Mouse (Mus musculus): ENCODE measurements at regions not wholly inside any gene's neighbourhood (a gene's known extent, or its start where the extent isn't known, plus 50 kb on each side); places are given as distances from the start of the nearest gene placed in this dataset.

DNA sequence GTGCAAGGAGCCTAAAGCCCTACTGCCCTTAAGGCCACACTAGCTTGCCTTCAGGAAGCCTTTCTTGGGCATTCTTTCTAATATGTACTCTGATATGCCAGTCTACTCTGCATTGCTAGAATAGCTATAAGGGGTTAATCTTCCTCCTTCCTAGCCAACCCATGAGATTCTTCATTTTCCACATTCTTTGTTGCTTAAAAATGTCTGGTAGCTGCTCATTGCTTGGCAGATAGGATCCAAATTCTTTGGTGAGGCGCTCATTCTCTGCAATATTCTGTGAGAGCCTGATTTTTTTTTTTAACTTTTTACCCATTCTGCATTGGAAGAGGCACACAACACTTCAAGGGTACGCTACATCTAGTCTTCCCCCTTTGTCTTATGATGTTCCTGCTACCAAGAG is 127.7 kb upstream of the Rnd3 start:
- TF ChIP-seq CTCF (IDR thresholded peaks at IDR 0.05; ENCODE audit: low read depth, low read length) (no peak), POLR2A (IDR thresholded peaks at IDR 0.05; ENCODE audit: extremely low read depth, insufficient read depth, low read length) (no peak)
- WGBS: 82% methylated on average over 2 of the region's 2 CpGs
- no peaks in the 10 kb centered on the region for H3K27me3 ChIP-seq (ENCODE audit: control insufficient read depth, insufficient read depth, low read length)

DNA sequence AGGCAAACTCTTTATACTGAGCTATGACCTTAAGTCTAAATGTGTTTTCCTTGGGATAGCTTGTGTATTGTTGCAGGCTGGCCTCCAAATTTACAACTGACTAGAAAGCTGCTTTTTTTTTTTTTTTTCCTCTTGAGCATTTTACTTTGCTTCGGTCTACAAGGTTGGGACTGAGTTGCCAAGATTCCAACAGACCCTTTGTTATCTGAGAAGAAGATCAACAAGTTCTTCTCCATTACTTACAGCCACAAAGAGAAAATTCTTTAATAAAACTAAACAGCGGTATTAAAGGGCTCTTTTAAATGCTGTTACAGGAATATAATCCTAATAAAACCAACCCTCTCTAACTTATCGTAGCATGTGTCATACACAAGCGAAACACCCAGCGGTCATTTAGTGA is 124.4 kb upstream of the Rnd3 start:
- Histone ChIP-seq H3K27ac (replicated peaks; ENCODE audit: insufficient read depth, low read depth, low read length) (no peak overlapping the region), H3K4me1 (ENCODE audit: control insufficient read depth, insufficient read depth, low read length) (no peaks in the 10 kb centered on the region), H3K27me3 (ENCODE audit: control insufficient read depth, insufficient read depth, low read length) (no peaks in the 10 kb centered on the region), H3K9ac (ENCODE audit: low read depth, low read length) (no peak overlapping the region), H3K36me3 (ENCODE audit: control insufficient read depth, insufficient read depth, low read length) (no peaks in the 10 kb centered on the region), H3K4me3 (ENCODE audit: insufficient read depth, low read depth, low read length) (no peak overlapping the region), H3K79me2 (ENCODE audit: control insufficient read depth, insufficient read depth, low read length) (no peaks in the 10 kb centered on the region)
- TF ChIP-seq POLR2A (IDR thresholded peaks at IDR 0.05; ENCODE audit: extremely low read depth, insufficient read depth, low read length) (no peak), CTCF (IDR thresholded peaks at IDR 0.05; ENCODE audit: low read depth, low read length) (no peak)
- 82% methylated on average over 5 of the region's 5 CpGs for WGBS
- DNase-seq (ENCODE audit: extremely low read depth, low read depth, low spot score): no peak

More for the DNA sequence above, 127.7 kb upstream of the Rnd3 start:
- no peak for DNase-seq (ENCODE audit: extremely low read depth, low read depth, low spot score)
- no peaks in the 10 kb centered on the region for H3K36me3 ChIP-seq (ENCODE audit: control insufficient read depth, insufficient read depth, low read length)
- no peak overlapping the region for H3K4me3 ChIP-seq (ENCODE audit: insufficient read depth, low read depth, low read length)
- no peaks in the 10 kb centered on the region for H3K79me2 ChIP-seq (ENCODE audit: control insufficient read depth, insufficient read depth, low read length)
- no peaks in the 10 kb centered on the region for H3K4me1 ChIP-seq (ENCODE audit: control insufficient read depth, insufficient read depth, low read length)
- no peak overlapping the region for H3K27ac ChIP-seq (replicated peaks; ENCODE audit: insufficient read depth, low read depth, low read length)
- H3K9ac ChIP-seq (ENCODE audit: low read depth, low read length): no peak overlapping the region

DNA sequence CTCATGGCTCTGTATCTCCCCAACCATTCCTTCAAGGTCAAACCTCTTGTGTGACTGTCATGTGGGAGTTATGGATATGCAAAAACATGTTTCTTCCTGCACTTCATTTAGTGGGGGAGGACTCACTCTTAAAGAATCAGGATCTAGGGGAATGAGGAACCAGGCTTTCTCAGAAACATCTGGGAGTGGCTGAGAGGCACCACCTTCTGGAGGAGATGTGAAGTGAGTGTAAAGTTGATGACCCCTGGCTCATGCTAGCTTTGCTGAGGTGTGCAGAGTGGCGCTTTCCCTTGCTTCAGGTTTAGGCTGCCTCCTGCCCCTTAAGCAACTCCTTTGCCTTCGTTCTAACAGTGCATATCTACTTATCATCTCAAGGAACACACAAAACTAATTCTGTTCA is 119.6 kb upstream of the Rnd3 start:
- Histone ChIP-seq H3K4me3 (ENCODE audit: insufficient read depth, low read depth, low read length) (no peak overlapping the region), H3K27ac (replicated peaks; ENCODE audit: insufficient read depth, low read depth, low read length) (no peak overlapping the region), H3K9ac (ENCODE audit: low read depth, low read length) (no peak overlapping the region), H3K27me3 (ENCODE audit: control insufficient read depth, insufficient read depth, low read length) (no peaks in the 10 kb centered on the region), H3K36me3 (ENCODE audit: control insufficient read depth, insufficient read depth, low read length) (no peaks in the 10 kb centered on the region), H3K4me1 (ENCODE audit: control insufficient read depth, insufficient read depth, low read length) (no peaks in the 10 kb centered on the region), H3K79me2 (ENCODE audit: control insufficient read depth, insufficient read depth, low read length) (no peaks in the 10 kb centered on the region)
- no peak for DNase-seq (ENCODE audit: extremely low read depth, low read depth, low spot score)
- 71% methylated on average over 2 of the region's 2 CpGs for WGBS
- no peak for TF ChIP-seq POLR2A (IDR thresholded peaks at IDR 0.05; ENCODE audit: extremely low read depth, insufficient read depth, low read length)
- no peak for TF ChIP-seq CTCF (IDR thresholded peaks at IDR 0.05; ENCODE audit: low read depth, low read length)

- H3K27ac ChIP-seq (replicated peaks; ENCODE audit: insufficient read depth, low read depth, low read length): no peak overlapping the region
- H3K4me1 ChIP-seq (ENCODE audit: control insufficient read depth, insufficient read depth, low read length): no peaks in the 10 kb centered on the region
- H3K27me3 ChIP-seq (ENCODE audit: control insufficient read depth, insufficient read depth, low read length): no peaks in the 10 kb centered on the region
- WGBS: 82% methylated on average over 5 of the region's 5 CpGs
- no peaks in the 10 kb centered on the region for H3K36me3 ChIP-seq (ENCODE audit: control insufficient read depth, insufficient read depth, low read length)
- no peak for DNase-seq (ENCODE audit: extremely low read depth, low read depth, low spot score)
- TF ChIP-seq POLR2A (IDR thresholded peaks at IDR 0.05; ENCODE audit: extremely low read depth, insufficient read depth, low read length) (no peak), CTCF (IDR thresholded peaks at IDR 0.05; ENCODE audit: low read depth, low read length) (no peak)
- no peak overlapping the region for H3K9ac ChIP-seq (ENCODE audit: low read depth, low read length)
- no peak overlapping the region for H3K4me3 ChIP-seq (ENCODE audit: insufficient read depth, low read depth, low read length)
- no peaks in the 10 kb centered on the region for H3K79me2 ChIP-seq (ENCODE audit: control insufficient read depth, insufficient read depth, low read length)
Observed at GRCm38 (mm10) chr2:51267662-51268061, 118.8 kb upstream of the Rnd3 start.

- Histone ChIP-seq H3K79me2 (ENCODE audit: control insufficient read depth, insufficient read depth, low read length) (no peaks in the 10 kb centered on the region), H3K4me1 (ENCODE audit: control insufficient read depth, insufficient read depth, low read length) (no peaks in the 10 kb centered on the region), H3K4me3 (ENCODE audit: insufficient read depth, low read depth, low read length) (no peak overlapping the region), H3K36me3 (ENCODE audit: control insufficient read depth, insufficient read depth, low read length) (no peaks in the 10 kb centered on the region), H3K9ac (ENCODE audit: low read depth, low read length) (no peak overlapping the region), H3K27ac (replicated peaks; ENCODE audit: insufficient read depth, low read depth, low read length) (no peak overlapping the region), H3K27me3 (ENCODE audit: control insufficient read depth, insufficient read depth, low read length) (no peaks in the 10 kb centered on the region)
- no peak for DNase-seq (ENCODE audit: extremely low read depth, low read depth, low spot score)
- no peak for TF ChIP-seq CTCF (IDR thresholded peaks at IDR 0.05; ENCODE audit: low read depth, low read length)
- TF ChIP-seq POLR2A (IDR thresholded peaks at IDR 0.05; ENCODE audit: extremely low read depth, insufficient read depth, low read length): no peak
- 89% methylated on average over 1 of the region's 1 CpGs for WGBS
Observed at GRCm38 (mm10) chr2:51262506-51262905, 113.6 kb upstream of the Rnd3 start.

DNA sequence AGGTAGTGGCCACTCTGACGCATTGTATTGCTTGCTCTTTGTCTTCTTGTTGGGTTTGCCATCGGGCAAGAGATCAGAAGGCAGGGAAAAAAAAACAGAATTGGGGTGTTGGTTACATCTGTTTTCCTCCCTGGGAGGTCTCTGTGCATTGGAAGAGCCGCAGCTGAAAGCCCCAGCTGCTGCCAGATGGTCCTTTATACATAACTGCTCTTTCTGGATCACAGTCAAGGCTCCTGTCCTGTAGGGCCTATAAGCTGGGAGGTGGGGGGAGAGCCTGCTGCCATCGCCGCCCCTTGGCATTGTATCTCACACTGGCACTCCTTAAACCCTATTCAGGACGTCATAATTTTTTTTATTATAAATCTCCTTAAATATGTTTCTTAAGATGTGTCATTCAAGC is 101.9 kb upstream of the Rnd3 start:
- H3K27ac ChIP-seq (replicated peaks; ENCODE audit: insufficient read depth, low read depth, low read length): no peak overlapping the region
- WGBS: 87% methylated on average over 6 of the region's 6 CpGs
- TF ChIP-seq CTCF (IDR thresholded peaks at IDR 0.05; ENCODE audit: low read depth, low read length) (no peak), POLR2A (IDR thresholded peaks at IDR 0.05; ENCODE audit: extremely low read depth, insufficient read depth, low read length) (no peak)

More for the DNA sequence above, 101.9 kb upstream of the Rnd3 start:
- H3K79me2 ChIP-seq (ENCODE audit: control insufficient read depth, insufficient read depth, low read length): no peaks in the 10 kb centered on the region
- no peaks in the 10 kb centered on the region for H3K36me3 ChIP-seq (ENCODE audit: control insufficient read depth, insufficient read depth, low read length)
- H3K9ac ChIP-seq (ENCODE audit: low read depth, low read length): no peak overlapping the region
- no peaks in the 10 kb centered on the region for H3K4me1 ChIP-seq (ENCODE audit: control insufficient read depth, insufficient read depth, low read length)
- H3K27me3 ChIP-seq (ENCODE audit: control insufficient read depth, insufficient read depth, low read length): no peaks in the 10 kb centered on the region
- DNase-seq (ENCODE audit: extremely low read depth, low read depth, low spot score): no peak
- no peak overlapping the region for H3K4me3 ChIP-seq (ENCODE audit: insufficient read depth, low read depth, low read length)

All from liver, adult 2 months (tissue).